Mouse (Mus musculus) gastrocnemius, postnatal 36 days (tissue): ENCODE results near the gene Apbb2. TPM values are rescaled to one million over a fixed set of nuclear protein-coding genes. Genes with fewer than 3 reads are reported as not detected.
A peak's percentile ranks its signal among the peaks of the same experiment; 100 is the strongest.

Experiments
- DNase-seq, 2 experiments: peaks; one replicate each; pipeline ENCODE4 v3.0.0; 2022
- intact Hi-C: fragments of 180-260 bp; cut with DNase I; formaldehyde crosslinking; loops from one replicate; pipeline ENCODE4 v1.15.1; 2025
- total RNA-seq, 2 experiments: library from RNA; stranded (reverse); gene quantifications; 2 replicates each; pipeline ENCODE4 v1.2.3; 2021

Apbb2 gene
- total RNA-seq, 2 experiments from 2014 or later = 32.0 to 39.1 TPM

- no peak for DNase-seq
- intact Hi-C loops = loop anchor here (10.0 kb wide), 1 partner anchor 231 kb away; no protein-coding TSS in a partner anchor
These were observed 224.7 kb downstream of the Apbb2 start for GRCm38 (mm10) chr5:66393767-66394446.

DNA sequence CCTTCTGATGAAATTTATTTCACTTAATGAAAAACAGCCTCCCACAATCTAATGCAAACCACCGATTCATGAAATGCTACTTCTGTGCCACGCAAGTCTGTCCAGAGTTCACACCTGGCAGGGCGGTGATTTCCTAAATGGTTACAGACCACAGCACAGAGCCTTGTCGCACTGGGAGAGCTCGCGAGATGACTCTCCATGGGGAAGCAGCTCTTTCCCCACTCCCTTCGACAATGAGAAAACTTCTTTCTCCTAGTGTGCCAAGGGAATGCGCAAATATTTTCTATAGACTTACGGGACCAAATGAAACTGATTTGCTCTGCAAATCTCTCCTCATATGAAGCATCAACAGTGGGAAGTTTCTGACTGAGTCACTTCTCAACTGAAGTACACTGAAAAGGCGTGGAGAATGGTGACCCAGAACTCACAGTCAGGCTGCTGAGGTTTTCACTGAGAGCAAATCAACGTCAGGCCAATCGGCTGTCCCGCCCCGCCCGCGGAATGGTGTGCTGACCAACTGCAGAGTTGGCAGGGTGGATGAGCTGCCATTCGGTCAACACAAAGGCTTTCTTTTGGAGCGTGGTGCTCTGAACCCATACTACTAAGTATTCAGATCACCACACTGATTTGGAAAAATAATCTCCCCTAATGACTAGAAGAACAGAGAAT, 225.6 kb downstream of the Apbb2 start:
- DNase-seq = no peak
- intact Hi-C loops = loop anchor here (10.0 kb wide), 1 partner anchor 232 kb away; no protein-coding TSS in a partner anchor

GRCm38 (mm10) chr5:66391771-66392170, 226.8 kb downstream of the Apbb2 start:
- DNase-seq = no peak
- intact Hi-C loops = loop anchor here (10.0 kb wide), 1 partner anchor 233 kb away; no protein-coding TSS in a partner anchor

GRCm38 (mm10) chr5:66391299-66391698, 227.3 kb downstream of the Apbb2 start:
- intact Hi-C loops = loop anchor here (10.0 kb wide), 1 partner anchor 234 kb away; no protein-coding TSS in a partner anchor
- no peak for DNase-seq

GRCm38 (mm10) chr5:66390567-66390966, 228.0 kb downstream of the Apbb2 start:
- intact Hi-C loops = loop anchor here (10.0 kb wide), 1 partner anchor 234 kb away; no protein-coding TSS in a partner anchor
- no peak for DNase-seq

DNA sequence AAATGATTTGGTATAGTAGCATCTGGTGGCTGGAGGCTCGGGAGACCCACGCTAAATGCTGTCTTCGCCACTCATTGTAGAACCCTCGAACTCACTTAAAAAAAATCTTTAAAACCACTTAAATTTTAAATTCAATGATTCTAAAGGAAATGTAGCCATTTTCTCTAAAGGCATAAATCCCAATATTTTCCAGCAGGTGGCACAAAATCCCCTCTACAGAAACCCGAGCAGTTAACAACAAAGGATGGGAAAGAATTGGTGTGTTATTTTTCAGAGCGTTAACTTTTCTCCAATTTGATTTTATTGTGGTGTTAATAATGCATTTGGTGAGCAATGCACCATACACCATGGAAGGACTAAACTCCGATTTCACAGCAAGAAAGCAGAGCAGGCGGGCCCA, 231.1 kb downstream of the Apbb2 start:
- intact Hi-C loops = no loop called here
- DNase-seq = no peak

- intact Hi-C loops = no loop called here
- peak; percentile 53 to 64 for DNase-seq
These were observed 232.9 kb downstream of the Apbb2 start for GRCm38 (mm10) chr5:66385636-66386035.

DNA sequence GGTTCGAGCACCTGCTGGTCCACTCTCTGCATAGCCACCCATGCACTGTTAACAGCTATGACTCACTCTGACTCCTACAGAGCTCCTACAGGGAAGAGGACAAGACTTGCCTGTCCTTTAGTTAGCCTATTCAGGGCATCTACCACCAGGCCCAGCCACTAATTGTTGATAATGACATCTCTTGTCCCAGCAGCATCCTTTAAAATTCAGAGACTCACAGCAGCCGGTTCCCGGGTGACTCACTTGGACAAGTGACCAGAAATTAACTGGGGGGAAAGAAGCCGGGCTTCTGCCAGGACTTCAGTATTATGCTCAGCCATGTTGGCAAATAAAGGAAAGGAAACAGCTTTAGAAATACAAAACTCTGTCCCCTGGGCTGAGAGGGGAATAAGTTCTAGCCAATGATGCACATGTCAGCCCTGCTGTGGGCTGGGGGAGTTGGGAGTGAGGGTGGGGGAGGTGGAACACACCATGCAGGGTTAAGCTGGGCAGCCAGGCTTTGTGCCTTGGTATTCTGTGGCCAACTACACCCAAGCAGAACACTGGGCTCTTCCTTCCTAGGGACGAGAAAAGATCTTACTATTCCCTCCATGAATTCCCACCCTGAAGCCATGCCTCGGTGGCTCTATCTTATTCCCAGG, 233.7 kb downstream of the Apbb2 start:
- intact Hi-C loops = no loop called here

DNA sequence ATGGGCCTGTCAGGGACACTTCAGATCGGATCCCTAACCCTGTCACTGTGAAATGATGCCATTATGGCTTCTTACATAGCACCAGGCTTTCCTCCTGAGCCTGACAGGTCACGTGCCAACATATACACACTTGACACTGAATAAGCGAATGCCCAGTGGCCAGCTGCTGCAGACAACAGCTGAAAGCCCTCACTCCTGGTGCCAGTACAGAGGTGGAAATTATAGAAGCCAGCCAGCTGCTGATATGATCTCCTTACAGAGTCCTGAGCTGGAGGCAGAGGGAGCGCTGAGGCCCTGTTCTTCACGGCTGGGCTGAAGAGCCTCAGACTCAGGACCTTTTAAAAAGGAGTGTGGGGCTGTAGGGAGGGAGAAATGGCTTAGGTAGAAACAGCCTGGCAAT, 234.5 kb downstream of the Apbb2 start:
- no peak for DNase-seq

More for the DNA sequence above, 233.7 kb downstream of the Apbb2 start:
- DNase-seq = no peak

GRCm38 (mm10) chr5:66382111-66382510, 236.5 kb downstream of the Apbb2 start:
- DNase-seq = no peak
- intact Hi-C loops = no loop called here

More for the DNA sequence above, 234.5 kb downstream of the Apbb2 start:
- intact Hi-C loops = no loop called here

GRCm38 (mm10) chr5:66378968-66379367, 239.6 kb downstream of the Apbb2 start:
- no peak for DNase-seq
- intact Hi-C loops = no loop called here

- intact Hi-C loops = no loop called here
- no peak for DNase-seq
These were observed 241.9 kb downstream of the Apbb2 start for GRCm38 (mm10) chr5:66376589-66377270.

- intact Hi-C loops = no loop called here
- DNase-seq = no peak
These were observed 244.2 kb downstream of the Apbb2 start for GRCm38 (mm10) chr5:66374413-66374812.

- DNase-seq = no peak
- intact Hi-C loops = no loop called here
These were observed 244.9 kb downstream of the Apbb2 start for GRCm38 (mm10) chr5:66373515-66374164.

DNA sequence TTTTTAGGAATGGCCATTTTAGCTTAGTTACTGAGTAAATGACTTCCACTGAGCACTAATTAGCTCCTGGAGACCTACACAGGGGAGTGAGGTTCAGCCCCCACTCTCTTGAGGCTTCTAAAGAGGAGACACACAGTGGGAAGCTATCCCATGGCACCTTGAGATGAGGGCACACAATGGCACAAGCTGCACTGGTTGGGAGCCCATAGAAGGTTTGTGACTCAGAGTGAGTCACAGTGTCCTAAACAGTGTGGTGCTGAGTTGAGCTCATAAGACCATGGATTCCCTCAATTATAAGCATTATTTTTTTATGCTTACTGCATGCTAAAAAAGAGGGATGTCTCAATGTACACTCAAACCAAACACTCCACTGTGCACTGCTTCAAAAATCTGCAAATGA, 247.5 kb downstream of the Apbb2 start:
- intact Hi-C loops = no loop called here

GRCm38 (mm10) chr5:66368966-66369365, 249.6 kb downstream of the Apbb2 start:
- peak in 1 of 2 experiments; percentile 23 for DNase-seq
- intact Hi-C loops = loop anchor here (2.0 kb wide), 1 partner anchor 86 kb away; no protein-coding TSS in a partner anchor

More for the DNA sequence above, 247.5 kb downstream of the Apbb2 start:
- DNase-seq = no peak

GRCm38 (mm10) chr5:66367641-66368040, 250.9 kb downstream of the Apbb2 start:
- intact Hi-C loops = loop anchor here (2.0 kb wide), 1 partner anchor 85 kb away; no protein-coding TSS in a partner anchor
- DNase-seq = no peak

GRCm38 (mm10) chr5:66363274-66364261, 255.0 kb downstream of the Apbb2 start:
- intact Hi-C loops = no loop called here
- no peak for DNase-seq

DNA sequence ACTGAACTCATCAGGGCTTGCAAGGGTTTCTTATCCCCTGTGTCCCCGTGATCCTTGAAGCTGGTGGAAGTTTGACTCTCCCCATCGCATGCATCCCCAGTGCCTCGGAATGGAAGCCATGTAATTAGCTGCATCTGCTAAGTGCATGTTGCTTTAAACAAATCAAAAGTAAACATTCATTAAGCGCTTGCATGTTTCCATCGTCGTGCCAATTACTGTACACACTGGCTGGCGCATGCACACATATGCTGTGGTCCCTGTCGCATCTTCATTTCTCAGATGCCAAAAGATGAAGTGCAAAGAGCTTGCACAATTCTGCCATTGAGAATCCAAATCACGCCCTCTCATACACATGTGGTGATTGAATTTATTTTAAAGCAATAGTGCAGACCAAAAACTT, 257.8 kb downstream of the Apbb2 start:
- no peak for DNase-seq
- intact Hi-C loops = no loop called here
